Mouse (Mus musculus) ovary, adult 10 weeks (tissue): ENCODE data around the gene Arhgef33. TPM values are rescaled to one million over a fixed set of nuclear protein-coding genes. Genes with fewer than 3 reads are reported as not detected.

Experiments
- polyA plus RNA-seq: library from polyadenylated mRNA; stranded (reverse); fragments of 350-450 nt; fragmentation: Illumina TruSeq; extraction: RNeasy Lipid Tissue Mini Kit (QIAGEN cat#74804); gene quantifications from one replicate; pipeline ENCODE4 v1.2.3, GENCODE M21; 2014

Arhgef33 gene
- 1.5 TPM for polyA plus RNA-seq

DNA sequence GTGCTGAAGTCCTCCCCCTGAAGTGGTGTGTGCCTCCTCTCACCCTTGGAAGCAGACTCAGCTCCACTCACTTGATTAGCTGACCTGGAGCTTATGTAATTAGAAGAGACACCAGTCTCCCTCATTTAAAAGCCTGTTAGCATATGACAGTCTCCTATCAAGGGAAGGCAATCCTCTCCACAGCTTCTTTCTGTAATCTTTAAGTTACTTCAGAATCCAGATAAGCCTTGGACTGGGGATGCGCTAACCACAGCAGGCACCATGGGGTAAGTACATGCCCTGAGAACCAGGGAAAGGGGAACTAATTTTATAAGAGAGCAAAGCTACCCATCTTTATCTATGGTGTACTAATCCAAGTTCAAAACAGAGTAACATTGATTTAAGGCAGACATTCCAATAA, at the start of gene Arhgef33:
TSS of gene Arhgef33 (plus strand) at position 157 of the 400 bp plus-strand sequence.

DNA sequence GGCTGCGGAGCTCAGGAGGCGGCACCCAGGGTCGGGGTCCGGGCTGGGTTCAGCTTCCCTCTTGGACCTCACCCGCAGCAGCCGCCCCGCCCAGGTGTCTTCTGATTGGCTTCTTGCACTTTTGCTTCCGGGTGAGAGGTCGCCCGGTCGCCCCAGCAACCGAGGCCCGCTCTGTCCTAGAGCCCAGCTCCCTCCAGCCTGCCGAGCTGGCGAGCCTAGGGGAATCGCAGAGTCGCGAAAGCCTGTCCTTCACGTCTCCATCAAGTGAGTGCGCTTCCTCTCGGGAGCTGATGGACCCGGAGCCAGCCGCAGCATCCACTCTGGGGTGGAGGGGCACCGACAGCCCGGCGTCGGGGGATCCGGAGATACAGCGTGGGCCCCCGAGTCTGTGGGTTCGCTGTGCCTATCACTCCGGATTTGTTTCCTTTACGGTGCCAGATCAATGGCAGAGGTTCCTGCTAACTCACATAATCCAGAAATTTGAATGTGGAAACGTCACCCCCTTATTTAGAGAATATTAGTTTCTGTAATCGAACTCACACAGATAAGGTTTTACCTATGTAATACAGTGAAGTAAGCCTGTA, 17.0 kb upstream of the Arhgef33 start, which contains the start of the genes Morn2 and Dhx57:
TSS of gene Morn2 (plus strand) at position 130 of the 584 bp plus-strand sequence.
TSS of gene Dhx57 (minus strand) at position 403 of the 584 bp plus-strand sequence.

DNA sequence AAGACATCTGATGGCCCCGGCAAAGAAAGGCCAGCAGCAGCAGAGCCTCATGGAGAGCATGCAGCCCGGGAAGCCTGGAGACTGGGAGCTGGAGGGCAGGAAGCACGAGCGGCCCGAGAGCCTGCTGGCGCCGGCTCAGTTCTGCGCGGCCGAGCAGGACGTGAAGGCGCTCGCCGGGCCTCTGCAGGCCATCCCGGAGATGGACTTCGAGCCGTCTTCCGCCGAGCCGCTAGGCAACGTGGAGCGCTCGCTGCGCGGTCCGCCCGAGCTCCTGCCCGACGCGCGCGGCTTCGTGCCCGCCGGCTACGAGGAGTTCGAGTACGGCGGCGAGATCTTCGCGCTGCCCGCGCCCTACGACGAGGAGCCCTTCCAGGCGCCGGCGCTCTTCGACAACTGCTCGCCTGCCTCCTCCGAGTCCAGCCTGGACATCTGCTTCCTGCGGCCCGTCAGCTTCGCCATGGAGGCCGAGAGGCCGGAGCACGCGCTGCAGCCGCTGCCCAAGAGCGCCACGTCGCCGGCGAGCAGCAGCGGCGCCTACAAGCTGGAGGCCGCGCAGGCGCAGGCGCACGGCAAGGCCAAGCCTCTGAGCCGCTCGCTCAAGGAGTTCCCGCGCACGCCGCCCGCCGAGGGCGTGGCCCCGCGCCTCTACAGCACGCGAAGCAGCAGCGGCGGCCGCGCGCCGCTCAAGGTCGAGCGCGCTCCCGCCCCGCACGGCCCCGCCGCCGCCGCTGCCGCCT, 66.0 kb downstream of the Arhgef33 start, which contains the start of gene Gm10190:
TSS of gene Gm10190 (minus strand) at position 553 of the 737 bp plus-strand sequence.

Other genes starting within 250 kb of the Arhgef33 start
- 141 TPM for gene Hnrnpll, start 245.1 kb upstream of the Arhgef33 start, polyA plus RNA-seq
- gene Galm, start 179.9 kb upstream of the Arhgef33 start, polyA plus RNA-seq = 23.2 TPM
- 381 TPM for gene Srsf7, start 100.1 kb upstream of the Arhgef33 start, polyA plus RNA-seq
- 0.88 TPM for gene Ttc39d, start 99.9 kb upstream of the Arhgef33 start, polyA plus RNA-seq
- 18.9 TPM for gene Gemin6, start 83.0 kb upstream of the Arhgef33 start, polyA plus RNA-seq
- 12.2 TPM for gene Morn2, start 17.2 kb upstream of the Arhgef33 start, polyA plus RNA-seq
- gene Dhx57, start 16.9 kb upstream of the Arhgef33 start, polyA plus RNA-seq = 17.1 TPM
- not detected for gene Gm10190, start 66.1 kb downstream of the Arhgef33 start, polyA plus RNA-seq
- gene Sos1, start 173.0 kb downstream of the Arhgef33 start, polyA plus RNA-seq = 68.0 TPM